Comparison of ENCODE assay signal across 9 mouse cellular contexts in genomic region chr13:74192613-74193012, GRCm38 (mm10). TPM values are rescaled to one million over a fixed set of nuclear protein-coding genes. Genes with fewer than 3 reads are reported as not detected.
A peak's percentile ranks its signal among the peaks of the same experiment; 100 is the strongest.
DNase-seq lines count a peak whose midpoint lies in the region; ATAC-seq and TF ChIP-seq lines count a peak whose summit lies in the region.
"Had no signal": no experiment of that assay in that cellular context is flagged by ENCODE, and none has a peak within 500 bp of the region (broad histone marks: within the 10 kb centered on the region; RNA-seq: fewer than 3 reads in every experiment).

No protein-coding gene starts in this region.

- TF ChIP-seq POLR2A in CH12.LX (IDR thresholded peaks at IDR 0.05; ENCODE audit: low read depth, low read length) = no peak

- H3K27ac ChIP-seq in hindbrain, embryonic 14.5 days = no peak overlapping the region
- no peak overlapping the region for H3K27ac ChIP-seq in hindbrain, embryonic 10.5 days
- no peak overlapping the region for H3K27ac ChIP-seq in CH12.LX (ENCODE audit: insufficient read depth, low read depth)
- no peak overlapping the region for H3K27ac ChIP-seq in embryonic facial prominence, embryonic 10.5 days (replicated peaks)
- H3K27ac ChIP-seq: liver, embryonic 13.5 days had no signal

- TF ChIP-seq RAD21 in CH12.LX (IDR thresholded peaks at IDR 0.05; ENCODE audit: low read depth, low read length) = peak; percentile 70

- H3K4me2 ChIP-seq in hindbrain, embryonic 14.5 days (replicated peaks) = no peak overlapping the region
- no peak overlapping the region for H3K4me2 ChIP-seq in CH12.LX (ENCODE audit: insufficient read depth, low read depth, poor library complexity, severe bottlenecking)
- H3K4me2 ChIP-seq: liver, embryonic 13.5 days had no signal

- H3K79me2 ChIP-seq in CH12.LX (replicated peaks; ENCODE audit: control insufficient read depth, extremely low read depth, insufficient read depth, poor library complexity, severe bottlenecking) = no peaks in the 10 kb centered on the region

- no peaks in the 10 kb centered on the region for H3K27me3 ChIP-seq in hindbrain, embryonic 14.5 days (ENCODE audit: control insufficient read depth, insufficient read depth, low read length)
- H3K27me3 ChIP-seq in hindbrain, embryonic 10.5 days (ENCODE audit: insufficient read depth, poor library complexity, severe bottlenecking) = no peaks in the 10 kb centered on the region
- no peaks in the 10 kb centered on the region for H3K27me3 ChIP-seq in CH12.LX (replicated peaks)
- H3K27me3 ChIP-seq in embryonic facial prominence, embryonic 10.5 days (replicated peaks; ENCODE audit: low read depth, poor library complexity, severe bottlenecking) = no peaks in the 10 kb centered on the region
- H3K27me3 ChIP-seq: liver, embryonic 13.5 days had no signal

- dilution Hi-C loops in CH12.LX (cut with MboI; ENCODE audit: extremely low pct_ligation_motif_present, extremely low pct_unique_long_range_greater_than_20kb, low sequenced_read_pairs) = no loop called here

- no peaks in the 10 kb centered on the region for H3K9me3 ChIP-seq in hindbrain, embryonic 14.5 days (ENCODE audit: control insufficient read depth, low read length)
- H3K9me3 ChIP-seq in hindbrain, embryonic 10.5 days = no peaks in the 10 kb centered on the region
- H3K9me3 ChIP-seq in CH12.LX (replicated peaks; ENCODE audit: low read length) = no peaks in the 10 kb centered on the region
- H3K9me3 ChIP-seq in embryonic facial prominence, embryonic 10.5 days = no peaks in the 10 kb centered on the region
- H3K9me3 ChIP-seq: liver, embryonic 13.5 days had no signal

- H3K4me1 ChIP-seq in hindbrain, embryonic 14.5 days (replicated peaks; ENCODE audit: control insufficient read depth, insufficient read depth, low read length) = no peaks in the 10 kb centered on the region
- H3K4me1 ChIP-seq in hindbrain, embryonic 10.5 days (replicated peaks) = no peaks in the 10 kb centered on the region
- no peaks in the 10 kb centered on the region for H3K4me1 ChIP-seq in CH12.LX (ENCODE audit: control insufficient read depth in 1 of 2, insufficient read depth in 2 of 2)
- H3K4me1 ChIP-seq in embryonic facial prominence, embryonic 10.5 days = no peaks in the 10 kb centered on the region
- H3K4me1 ChIP-seq: liver, embryonic 13.5 days had no signal

- ATAC-seq in hindbrain, embryonic 14.5 days (ENCODE audit: low FRiP score) = 0 out of 2 replicates have a peak, but pooled peaks have one; percentile 46

- in situ Hi-C loops in CH12.LX (cut with MboI; ENCODE audit: low pct_ligation_motif_present, low pct_unique_long_range_greater_than_20kb, low sequenced_read_pairs) = loop anchor here (5.0 kb wide), 1 partner anchor 110 kb away; no protein-coding TSS in a partner anchor

- no peak for TF ChIP-seq EP300 in CH12.LX (IDR thresholded peaks at IDR 0.05; ENCODE audit: low read length)

- no peak overlapping the region for H3K9ac ChIP-seq in hindbrain, embryonic 14.5 days
- no peak overlapping the region for H3K9ac ChIP-seq in CH12.LX (ENCODE audit: insufficient read depth, low read depth)
- H3K9ac ChIP-seq: liver, embryonic 13.5 days had no signal

- DNase-seq in hindbrain, embryonic 14.5 days (ENCODE audit: low spot score) = peak; percentile 33
- no peak for DNase-seq in hindbrain, embryonic 10.5 days (ENCODE audit: low spot score)
- DNase-seq in 3T3-L1 (ENCODE audit: low read depth, low spot score) = peak; percentile 64
- DNase-seq in CH12.LX (ENCODE audit: extremely low read depth) = peak; percentile 41
- peak; percentile 13 for DNase-seq in embryonic facial prominence, embryonic 10.5 days (ENCODE audit: low spot score)
- no peak for DNase-seq in right cerebral cortex, adult 2 months (ENCODE audit: low spot score in 2 of 2)
- DNase-seq in right cerebral cortex, postnatal 10 days (ENCODE audit: low spot score in 2 of 2) = no peak
- DNase-seq in thymus, adult 18-20 months = no peak
- DNase-seq: liver, embryonic 13.5 days had no signal

- H3K36me3 ChIP-seq in hindbrain, embryonic 14.5 days (replicated peaks; ENCODE audit: control insufficient read depth, insufficient read depth) = peaks cover 85% of the 10 kb centered on the region
- peaks cover 86% of the 10 kb centered on the region for H3K36me3 ChIP-seq in hindbrain, embryonic 10.5 days
- peaks cover 39 to 68% of the 10 kb centered on the region in 2 experiments for H3K36me3 ChIP-seq in CH12.LX (replicated peaks in 1 of 2; ENCODE audit: control insufficient read depth in 1 of 2, insufficient read depth in 1 of 2, low read length in 1 of 2)
- H3K36me3 ChIP-seq in embryonic facial prominence, embryonic 10.5 days (replicated peaks) = peaks cover 75% of the 10 kb centered on the region

- WGBS in hindbrain, embryonic 14.5 days = 88% methylated on average over 6 of the region's 6 CpGs
- WGBS in hindbrain, embryonic 10.5 days = 85% methylated on average over 6 of the region's 6 CpGs
- WGBS in embryonic facial prominence, embryonic 10.5 days = 90% methylated on average over 6 of the region's 6 CpGs

- peak in 1 of 2 experiments; percentile 68; a peak in 3 of 4 replicates for TF ChIP-seq CTCF in CH12.LX (conservative IDR thresholded peaks at IDR 0.05 in 1 of 2, IDR thresholded peaks at IDR 0.05 in 1 of 2; ENCODE audit: low read depth in 2 of 2, low read length in 2 of 2)

- no peak overlapping the region for H3K4me3 ChIP-seq in hindbrain, embryonic 14.5 days (replicated peaks; ENCODE audit: low read length)
- H3K4me3 ChIP-seq in hindbrain, embryonic 10.5 days = no peak overlapping the region
- no peak overlapping the region for H3K4me3 ChIP-seq in CH12.LX (replicated peaks in 1 of 3; ENCODE audit: low read depth in 2 of 3, low read length in 2 of 3, poor library complexity in 1 of 3)
- no peak overlapping the region for H3K4me3 ChIP-seq in embryonic facial prominence, embryonic 10.5 days
- H3K4me3 ChIP-seq: liver, embryonic 13.5 days had no signal

TF ChIP-seq in CH12.LX, 34 proteins besides CTCF, POLR2A, EP300 and RAD21:
- TF ChIP-seq MAZ (IDR thresholded peaks at IDR 0.05; ENCODE audit: low read depth, low read length) (no peak), SMC3 (IDR thresholded peaks at IDR 0.05; ENCODE audit: low read depth, low read length) (peak; percentile 64)

RNA-seq across cellular contexts. Expression of gene Exoc3, which starts 15.9 kb away (rescaled TPM):
- 125 and 133 TPM in 2 replicates for polyA plus RNA-seq in hindbrain, embryonic 14.5 days (2014; fragmentation: Nextera tagmentation; extraction: Ambion mirVana)
- 79.2 and 90.0 TPM in 2 replicates for polyA plus RNA-seq in hindbrain, embryonic 10.5 days (2016; fragmentation: Nextera tagmentation; extraction: Ambion mirVana)
- total RNA-seq in CH12.LX (2012; rRNA removed) = 23.3 and 27.7 TPM in 2 replicates
- total RNA-seq in CH12.LX (2014; rRNA removed) = 26.5 and 27.3 TPM in 2 replicates
- polyA plus RNA-seq in CH12.LX (2012; ENCODE audit: insufficient read length, low read depth) = 28.9 and 40.1 TPM in 2 replicates
- 77.4 and 82.2 TPM in 2 replicates for polyA plus RNA-seq in embryonic facial prominence, embryonic 10.5 days (2016; fragmentation: Nextera tagmentation; extraction: Ambion mirVana)

Comparison
In these comparisons a context has a peak if more than half of its experiments do, and no peak if none do; other contexts are left out.
1. DNase-seq: peak in hindbrain, embryonic 14.5 days (single experiment), 3T3-L1 (single experiment), CH12.LX (single experiment) and embryonic facial prominence, embryonic 10.5 days (single experiment); none in hindbrain, embryonic 10.5 days (single experiment), right cerebral cortex, adult 2 months (0 of 2), right cerebral cortex, postnatal 10 days (0 of 2) and thymus, adult 18-20 months (0 of 2).